In genomic region chr13:14038911-14039291, GRCm38 (mm10) we compare ENCODE assay signal across 8 mouse cellular contexts. TPM values are rescaled to one million over a fixed set of nuclear protein-coding genes. Genes with fewer than 3 reads are reported as not detected.
A peak's percentile ranks its signal among the peaks of the same experiment; 100 is the strongest.
DNase-seq lines count a peak whose midpoint lies in the region; ATAC-seq and TF ChIP-seq lines count a peak whose summit lies in the region.

No protein-coding gene starts in this region.

- H3K4me1 ChIP-seq in kidney, adult 2 months (ENCODE audit: control insufficient read depth, insufficient read depth, low read length): peaks cover 4% of the 10 kb centered on the region; the same call in 1 of the 2 replicates
- H3K4me1 ChIP-seq in E14TG2a.4 (replicated peaks; ENCODE audit: low read depth, low read length): peaks cover 51% of the 10 kb centered on the region
- no peaks in the 10 kb centered on the region for H3K4me1 ChIP-seq in forebrain, embryonic 11.5 days (replicated peaks; ENCODE audit: control insufficient read depth, insufficient read depth, low read length)
- H3K4me1 ChIP-seq in liver, embryonic 14.5 days (replicated peaks; ENCODE audit: control insufficient read depth in 2 of 2, insufficient read depth in 2 of 2, low read length in 1 of 2): peaks cover 20 to 22% of the 10 kb centered on the region in 2 experiments

- no peak for TF ChIP-seq EP300 in liver, embryonic 14.5 days (IDR thresholded peaks at IDR 0.05; ENCODE audit: low read depth)

- under 1% methylated on average over 8 of the region's 8 CpGs for WGBS in kidney, adult 2 months
- WGBS in forebrain, embryonic 11.5 days: 1% methylated on average over 8 of the region's 8 CpGs
- WGBS in liver, embryonic 14.5 days (ENCODE audit: insufficient replicate concordance): 2% methylated on average over 8 of the region's 8 CpGs

- peak; percentile 51 for ATAC-seq in forebrain, embryonic 11.5 days (replicated peaks; ENCODE audit: low FRiP score)
- ATAC-seq in liver, embryonic 14.5 days (ENCODE audit: insufficient read depth): peak; percentile 27; the same call in 1 of the 2 replicates
- no peak for ATAC-seq in megakaryocyte-erythroid progenitor cell, adult 5-6 weeks (replicated peaks; ENCODE audit: low FRiP score, low TSS enrichment, poor library complexity, severe bottlenecking)

- no peak for DNase-seq in kidney, adult 2 months
- DNase-seq in kidney, postnatal 36 days: no peak
- DNase-seq in forebrain, embryonic 11.5 days (ENCODE audit: low spot score): no peak
- DNase-seq in liver, embryonic 14.5 days (ENCODE audit: low read depth in 3 of 3, low spot score in 3 of 3): no peak
- DNase-seq in adrenal gland, postnatal 36 days: no peak
- DNase-seq in ovary, adult 18-20 months (ENCODE audit: low spot score): no peak

- no peak for TF ChIP-seq CTCF in kidney, adult 2 months (conservative IDR thresholded peaks at IDR 0.05; ENCODE audit: insufficient read depth, insufficient read length, low read depth, low read length)
- no peak for TF ChIP-seq CTCF in E14TG2a.4 (conservative IDR thresholded peaks at IDR 0.05; ENCODE audit: low read length)
- TF ChIP-seq CTCF in liver, embryonic 14.5 days (IDR thresholded peaks at IDR 0.05; ENCODE audit: low read depth): no peak

- no peaks in the 10 kb centered on the region for H3K36me3 ChIP-seq in kidney, adult 2 months (ENCODE audit: control insufficient read depth, insufficient read depth, low read length)
- no peaks in the 10 kb centered on the region for H3K36me3 ChIP-seq in E14TG2a.4 (ENCODE audit: insufficient read depth, low read length)
- H3K36me3 ChIP-seq in forebrain, embryonic 11.5 days (ENCODE audit: control insufficient read depth, insufficient read depth, low read length): no peaks in the 10 kb centered on the region
- H3K36me3 ChIP-seq in liver, embryonic 14.5 days (replicated peaks; ENCODE audit: control insufficient read depth, insufficient read depth, low read depth): no peaks in the 10 kb centered on the region

- H3K4me3 ChIP-seq in kidney, adult 2 months (ENCODE audit: insufficient read depth, low read depth, low read length): peak overlapping the region; percentile 81
- peak overlapping the region; percentile 87 for H3K4me3 ChIP-seq in E14TG2a.4 (replicated peaks; ENCODE audit: low read length)
- H3K4me3 ChIP-seq in forebrain, embryonic 11.5 days (ENCODE audit: low read depth, low read length): peak overlapping the region; percentile 65
- H3K4me3 ChIP-seq in liver, embryonic 14.5 days (ENCODE audit: insufficient read depth in 1 of 2, low read depth in 2 of 2, low read length in 2 of 2): peak overlapping the region; percentile 75 to 82

- H3K9me3 ChIP-seq in E14TG2a.4 (ENCODE audit: low read length): no peaks in the 10 kb centered on the region
- H3K9me3 ChIP-seq in forebrain, embryonic 11.5 days (ENCODE audit: control insufficient read depth, low read length): no peaks in the 10 kb centered on the region
- H3K9me3 ChIP-seq in liver, embryonic 14.5 days (ENCODE audit: control insufficient read depth, low read length): no peaks in the 10 kb centered on the region

- H3K27me3 ChIP-seq in kidney, adult 2 months (replicated peaks; ENCODE audit: control insufficient read depth, insufficient read depth, low read length): no peaks in the 10 kb centered on the region
- no peaks in the 10 kb centered on the region for H3K27me3 ChIP-seq in E14TG2a.4 (ENCODE audit: insufficient read depth, low read length)
- no peaks in the 10 kb centered on the region for H3K27me3 ChIP-seq in forebrain, embryonic 11.5 days (ENCODE audit: control insufficient read depth, insufficient read depth, low read length)
- no peaks in the 10 kb centered on the region for H3K27me3 ChIP-seq in liver, embryonic 14.5 days (ENCODE audit: control insufficient read depth, insufficient read depth, low read length)

- peak overlapping the region; percentile 91 for H3K9ac ChIP-seq in forebrain, embryonic 11.5 days (ENCODE audit: low read length)
- peak overlapping the region; percentile 96 for H3K9ac ChIP-seq in liver, embryonic 14.5 days (replicated peaks)

- no peak for TF ChIP-seq POLR2A in kidney, adult 2 months (IDR thresholded peaks at IDR 0.05; ENCODE audit: low read depth, low read length)

- peak overlapping the region; percentile 85 for H3K4me2 ChIP-seq in forebrain, embryonic 11.5 days (ENCODE audit: low read depth, low read length, severe bottlenecking)
- H3K4me2 ChIP-seq in liver, embryonic 14.5 days (ENCODE audit: low read depth): peak overlapping the region; percentile 81

- H3K27ac ChIP-seq in kidney, adult 2 months (ENCODE audit: insufficient read depth, low read depth, low read length): no peak overlapping the region; the same call in 1 of the 2 replicates
- H3K27ac ChIP-seq in forebrain, embryonic 11.5 days (ENCODE audit: low read depth, low read length): peak overlapping the region; percentile 93; the same call in 1 of the 2 replicates
- H3K27ac ChIP-seq in liver, embryonic 14.5 days: peak overlapping the region; percentile 94

RNA-seq across cellular contexts. Expression of gene Tbce, which starts 0.5 kb away (rescaled TPM):
- 15.1 and 15.3 TPM in 2 replicates for polyA plus RNA-seq in kidney, adult 2 months (2012; rRNA removed)
- polyA plus RNA-seq in forebrain, embryonic 11.5 days (2014; fragmentation: Nextera tagmentation; extraction: Ambion mirVana): 57.3 and 63.8 TPM in 2 replicates
- 24.0 and 34.6 TPM in 2 replicates for polyA plus RNA-seq in liver, embryonic 14.5 days (2012; rRNA removed)
- polyA plus RNA-seq in liver, embryonic 14.5 days (2014; fragmentation: Nextera tagmentation; extraction: Ambion mirVana): 27.5 and 28.3 TPM in 2 replicates
- total RNA-seq in megakaryocyte-erythroid progenitor cell, adult 5-6 weeks (2014; fragmentation: Nextera tagmentation): 106 and 112 TPM in 2 replicates
- 58.8 and 103 TPM in 2 replicates for total RNA-seq in megakaryocyte-erythroid progenitor cell, adult 5-6 weeks (2017)
- 10 to 100 TPM; 34.1 to 38.3 TPM for total RNA-seq in adrenal gland, postnatal 36 days (2021)

RNA-seq across cellular contexts. Expression of gene Arid4b, which starts 24.1 kb away (rescaled TPM):
- polyA plus RNA-seq in kidney, adult 2 months (2012; rRNA removed): 3.9 and 4.0 TPM in 2 replicates
- 84.1 and 97.3 TPM in 2 replicates for polyA plus RNA-seq in forebrain, embryonic 11.5 days (2014; fragmentation: Nextera tagmentation; extraction: Ambion mirVana)
- 3.4 and 5.2 TPM in 2 replicates for polyA plus RNA-seq in liver, embryonic 14.5 days (2012; rRNA removed)
- polyA plus RNA-seq in liver, embryonic 14.5 days (2014; fragmentation: Nextera tagmentation; extraction: Ambion mirVana): 11.7 and 12.8 TPM in 2 replicates
- 31.2 and 33.7 TPM in 2 replicates for total RNA-seq in megakaryocyte-erythroid progenitor cell, adult 5-6 weeks (2014; fragmentation: Nextera tagmentation)
- total RNA-seq in megakaryocyte-erythroid progenitor cell, adult 5-6 weeks (2017): 43.3 and 56.4 TPM in 2 replicates
- total RNA-seq in adrenal gland, postnatal 36 days (2021): 10 to 100 TPM; 29.6 to 32.4 TPM

RNA-seq across cellular contexts. Expression of gene Ggps1, which starts 24.4 kb away (rescaled TPM):
- polyA plus RNA-seq in kidney, adult 2 months (2012; rRNA removed): 9.9 and 13.8 TPM in 2 replicates
- polyA plus RNA-seq in forebrain, embryonic 11.5 days (2014; fragmentation: Nextera tagmentation; extraction: Ambion mirVana): 64.9 and 71.9 TPM in 2 replicates
- 4.4 and 5.9 TPM in 2 replicates for polyA plus RNA-seq in liver, embryonic 14.5 days (2012; rRNA removed)
- polyA plus RNA-seq in liver, embryonic 14.5 days (2014; fragmentation: Nextera tagmentation; extraction: Ambion mirVana): 10.9 and 12.3 TPM in 2 replicates
- total RNA-seq in megakaryocyte-erythroid progenitor cell, adult 5-6 weeks (2014; fragmentation: Nextera tagmentation): 21.7 and 23.3 TPM in 2 replicates
- 12.6 and 17.0 TPM in 2 replicates for total RNA-seq in megakaryocyte-erythroid progenitor cell, adult 5-6 weeks (2017)
- 10 to 100 TPM; 36.8 to 39.0 TPM for total RNA-seq in adrenal gland, postnatal 36 days (2021)
